Mouse (Mus musculus) liver, postnatal 0 days (tissue): ENCODE results near the gene Tbx5. TPM values are rescaled to one million over a fixed set of nuclear protein-coding genes. Genes with fewer than 3 reads are reported as not detected.

ENCODE experiments used
- ATAC-seq: fragments of 200-750 bp; cut with Nextera tagmentation; 2 replicates; pipeline ENCODE4 v1.8.0; 2017; ENCODE audit warnings: mild to moderate bottlenecking, moderate library complexity
- DNase-seq: peaks from one replicate; pipeline ENCODE4 v3.0.0-alpha.2; 2016
- H3K27ac ChIP-seq: fragments of 300-500 bp; sonication (generic); 2 replicates; pipeline ENCODE4 v1.5.1; 2014; ENCODE audit warnings: antibody characterized with exemption, moderate library complexity, mild to moderate bottlenecking, low read depth
- H3K27me3 ChIP-seq: fragments of 300-500 bp; sonication (generic); 2 replicates; pipeline ENCODE4 v1.6.1; 2014; ENCODE audit warnings: low read length, control low read depth, mixed read lengths; ENCODE audit not compliant: insufficient read depth
- H3K36me3 ChIP-seq: fragments of 300-500 bp; sonication (generic); replicated peaks from 2 replicates; pipeline ENCODE4 v1.6.1; 2014; ENCODE audit warnings: mild to moderate bottlenecking, control low read depth, low read length, moderate library complexity, mixed read lengths; ENCODE audit not compliant: insufficient read depth
- H3K4me1 ChIP-seq: fragments of 300-500 bp; sonication (generic); 2 replicates; pipeline ENCODE4 v1.6.1; 2014; ENCODE audit warnings: antibody characterized with exemption, mild to moderate bottlenecking, control low read depth; ENCODE audit not compliant: insufficient read depth
- H3K4me2 ChIP-seq: fragments of 300-500 bp; sonication (generic); 2 replicates; pipeline ENCODE4 v1.6.1; 2014; ENCODE audit warnings: low read depth, mild to moderate bottlenecking, low read length, moderate library complexity, mixed read lengths
- H3K4me3 ChIP-seq: fragments of 300-500 bp; sonication (generic); 2 replicates; pipeline ENCODE4 v1.5.1; 2014; ENCODE audit warnings: low read depth, low read length
- H3K9ac ChIP-seq: fragments of 300-500 bp; sonication (generic); replicated peaks from 2 replicates; pipeline ENCODE4 v1.6.1; 2014; ENCODE audit warnings: mild to moderate bottlenecking, moderate library complexity
- H3K9me3 ChIP-seq: fragments of 300-500 bp; sonication (generic); 2 replicates; pipeline ENCODE4 v1.6.1; 2016; ENCODE audit warnings: mild to moderate bottlenecking, control low read depth, low read length, mixed read lengths
- CTCF ChIP-seq: sonication (generic); IDR thresholded peaks from 2 replicates; pipeline ENCODE4 v1.5.1; 2016; ENCODE audit warnings: antibody characterized with exemption, low read depth
- EP300 ChIP-seq: IDR thresholded peaks from 2 replicates; pipeline ENCODE4 v1.6.1; 2016; ENCODE audit warnings: antibody characterized with exemption, low read depth, mild to moderate bottlenecking
- WGBS: fragments of 180-500 bp; shearing (Covaris S2); extraction: QIAGEN DNeasy Blood & Tissue Kit; methylation state at CpG from one replicate; pipeline ENCODE4 v1.1.7; 2014; ENCODE audit not compliant: insufficient replicate concordance; 5-methylcytosine and 5-hydroxymethylcytosine counted together
- polyA plus RNA-seq: library from polyadenylated mRNA; unstranded; fragments of >200 nt; fragmentation: Nextera tagmentation; extraction: Ambion mirVana; gene quantifications from 2 replicates; pipeline ENCODE4 v1.2.1, GENCODE M21; 2015

Gene Tbx5
- polyA plus RNA-seq, 1 experiment from 2014 or later, result not detected

GRCm38 (mm10) chr5:119807481-119808183, 24.8 kb upstream of the Tbx5 start:
- DNase-seq, result no peak
- Histone ChIP-seq H3K4me1 (no peaks in the 10 kb centered on the region), H3K9ac (no peak overlapping the region), H3K9me3 (no peaks in the 10 kb centered on the region), H3K27ac (no peak overlapping the region), H3K4me3 (no peak overlapping the region), H3K4me2 (no peak overlapping the region), H3K36me3 (no peaks in the 10 kb centered on the region), H3K27me3 (peaks cover 62% of the 10 kb centered on the region)
- no peak for ATAC-seq
- TF ChIP-seq CTCF (no peak), EP300 (no peak)
- 5% methylated on average over 20 of the region's 20 CpGs for WGBS

DNA sequence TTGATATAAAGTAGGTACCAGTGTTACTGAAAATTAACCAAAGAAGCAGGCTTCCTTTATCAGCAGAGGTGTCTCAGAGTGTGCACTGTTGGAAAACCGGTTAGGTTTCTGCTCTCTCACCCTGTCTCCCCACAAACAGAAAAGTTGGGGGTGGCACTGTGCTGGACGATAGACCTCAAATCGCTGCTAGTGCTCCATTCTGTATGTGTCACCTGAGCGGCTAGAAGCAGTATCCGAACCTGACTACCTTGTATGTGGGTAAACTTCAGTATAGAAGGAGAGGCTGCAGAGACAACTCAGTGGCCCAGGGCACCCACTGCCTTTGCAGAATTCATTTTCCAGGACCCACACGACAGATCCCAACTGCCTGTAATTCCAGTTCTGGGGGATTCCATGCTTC, 23.8 kb upstream of the Tbx5 start:
- no peaks in the 10 kb centered on the region for H3K9me3 ChIP-seq
- no peak overlapping the region for H3K4me2 ChIP-seq
- ATAC-seq (no peak), DNase-seq (no peak)
- no peaks in the 10 kb centered on the region for H3K4me1 ChIP-seq
- no peaks in the 10 kb centered on the region for H3K36me3 ChIP-seq
- no peak for TF ChIP-seq EP300
- TF ChIP-seq CTCF, result no peak
- 38% methylated on average over 6 of the region's 6 CpGs for WGBS
- no peak overlapping the region for H3K4me3 ChIP-seq
- no peak overlapping the region for H3K9ac ChIP-seq
- H3K27me3 ChIP-seq, result peaks cover 51% of the 10 kb centered on the region
- H3K27ac ChIP-seq, result no peak overlapping the region

DNA sequence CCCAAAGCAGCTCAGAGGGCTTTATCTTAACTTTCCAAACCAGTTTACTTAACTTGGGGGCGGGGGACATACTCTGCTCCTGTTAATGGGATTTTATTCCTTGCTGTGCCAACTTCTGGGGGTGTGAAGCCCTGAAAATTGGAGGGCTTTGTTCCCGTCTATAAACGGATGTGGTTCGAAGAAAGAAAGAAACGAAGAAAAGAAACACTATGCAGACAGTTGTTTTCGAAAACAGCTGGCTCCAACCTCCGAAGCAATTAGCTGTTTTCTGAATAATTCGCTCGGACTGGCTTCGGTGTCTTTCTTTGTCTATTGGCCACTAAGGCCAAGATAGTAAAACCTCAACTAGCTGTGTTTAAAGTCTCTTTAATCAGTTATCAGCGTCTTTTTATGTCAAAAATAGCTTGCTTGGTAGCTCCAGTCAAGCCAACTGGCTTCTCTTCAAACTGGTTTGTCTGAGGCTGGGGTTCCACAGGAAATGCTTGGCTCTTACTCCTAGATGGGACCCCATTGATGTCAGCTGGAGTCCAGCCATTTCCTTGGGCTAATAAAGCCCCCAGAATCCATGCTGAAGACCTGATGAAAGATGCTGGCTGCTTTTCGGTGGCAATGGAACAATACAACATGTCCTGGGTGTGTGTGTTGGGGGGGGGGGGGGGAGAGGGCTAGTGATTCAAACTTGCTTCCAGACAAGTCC, 21.3 kb upstream of the Tbx5 start:
- WGBS, result 50% methylated on average over 12 of the region's 12 CpGs
- TF ChIP-seq CTCF (no peak), EP300 (no peak)
- Histone ChIP-seq H3K36me3 (no peaks in the 10 kb centered on the region), H3K4me1 (no peaks in the 10 kb centered on the region), H3K4me3 (no peak overlapping the region), H3K27ac (no peak overlapping the region), H3K27me3 (peaks cover 27% of the 10 kb centered on the region), H3K9me3 (peaks cover 3% of the 10 kb centered on the region; the same call in 1 of the 2 replicates), H3K4me2 (no peak overlapping the region), H3K9ac (no peak overlapping the region)
- ATAC-seq, result no peak
- no peak for DNase-seq

DNA sequence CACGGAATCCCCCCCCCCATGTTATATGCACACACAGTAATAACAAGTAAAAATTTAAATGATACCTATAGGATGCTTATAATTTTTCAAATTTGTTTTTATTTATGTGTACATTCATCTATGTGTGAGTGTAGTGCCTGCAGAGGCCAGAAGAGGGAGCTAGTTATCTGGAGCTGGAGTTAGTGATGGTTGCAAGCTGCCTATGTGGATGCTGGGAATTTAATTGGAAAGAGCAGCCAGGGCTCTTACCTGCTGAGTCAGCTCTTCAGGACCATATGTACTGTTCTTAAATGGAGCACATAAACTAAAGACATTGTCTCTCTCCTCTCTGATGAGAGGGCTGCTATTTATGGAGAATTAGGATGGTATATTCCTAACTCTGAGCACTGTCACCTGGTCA, 17.2 kb upstream of the Tbx5 start:
- WGBS, result 38% methylated on average over 1 of the region's 1 CpGs
- DNase-seq, result no peak
- Histone ChIP-seq H3K27me3 (no peaks in the 10 kb centered on the region), H3K27ac (no peak overlapping the region), H3K36me3 (no peaks in the 10 kb centered on the region), H3K9me3 (peaks cover 3% of the 10 kb centered on the region; the same call in 1 of the 2 replicates), H3K4me1 (no peaks in the 10 kb centered on the region), H3K4me2 (no peak overlapping the region), H3K9ac (no peak overlapping the region), H3K4me3 (no peak overlapping the region)
- no peak for TF ChIP-seq EP300
- TF ChIP-seq CTCF, result peak; percentile 27; the same call in 1 of the 2 replicates
- ATAC-seq, result no peak

GRCm38 (mm10) chr5:119820452-119820851, 12.0 kb upstream of the Tbx5 start:
- no peak for ATAC-seq
- 83% methylated on average over 6 of the region's 6 CpGs for WGBS
- H3K4me3 ChIP-seq, result no peak overlapping the region
- H3K9ac ChIP-seq, result no peak overlapping the region
- H3K4me2 ChIP-seq, result no peak overlapping the region
- H3K4me1 ChIP-seq, result peaks cover 7% of the 10 kb centered on the region
- H3K27ac ChIP-seq, result no peak overlapping the region
- DNase-seq, result no peak
- no peaks in the 10 kb centered on the region for H3K9me3 ChIP-seq
- no peaks in the 10 kb centered on the region; the same call in 1 of the 2 replicates for H3K27me3 ChIP-seq
- H3K36me3 ChIP-seq, result no peaks in the 10 kb centered on the region
- TF ChIP-seq CTCF (no peak), EP300 (no peak)

GRCm38 (mm10) chr5:119821506-119821905, 11.0 kb upstream of the Tbx5 start:
- no peak overlapping the region for H3K27ac ChIP-seq
- H3K4me2 ChIP-seq, result no peak overlapping the region
- H3K9ac ChIP-seq, result no peak overlapping the region
- no peak overlapping the region for H3K4me3 ChIP-seq
- H3K4me1 ChIP-seq, result peaks cover 7% of the 10 kb centered on the region
- ATAC-seq, result peak; percentile 82
- H3K27me3 ChIP-seq, result no peaks in the 10 kb centered on the region; the same call in 1 of the 2 replicates
- H3K36me3 ChIP-seq, result no peaks in the 10 kb centered on the region
- DNase-seq, result no peak
- WGBS, result 47% methylated on average over 2 of the region's 2 CpGs
- no peaks in the 10 kb centered on the region for H3K9me3 ChIP-seq
- TF ChIP-seq EP300 (no peak), CTCF (no peak)
